Mouse (Mus musculus): ENCODE results near the gene 2210016L21Rik. TPM values are rescaled to one million over a fixed set of nuclear protein-coding genes. Genes with fewer than 3 reads are reported as not detected.
"Not testable (repeated sequence)": the region's sequence is repeated elsewhere in the genome, so short reads cannot be mapped to it uniquely, and the experiment has no call there.

Gene 2210016L21Rik
- polyA plus RNA-seq, 1 experiment from 2014 or later: 40.3 TPM

DNA sequence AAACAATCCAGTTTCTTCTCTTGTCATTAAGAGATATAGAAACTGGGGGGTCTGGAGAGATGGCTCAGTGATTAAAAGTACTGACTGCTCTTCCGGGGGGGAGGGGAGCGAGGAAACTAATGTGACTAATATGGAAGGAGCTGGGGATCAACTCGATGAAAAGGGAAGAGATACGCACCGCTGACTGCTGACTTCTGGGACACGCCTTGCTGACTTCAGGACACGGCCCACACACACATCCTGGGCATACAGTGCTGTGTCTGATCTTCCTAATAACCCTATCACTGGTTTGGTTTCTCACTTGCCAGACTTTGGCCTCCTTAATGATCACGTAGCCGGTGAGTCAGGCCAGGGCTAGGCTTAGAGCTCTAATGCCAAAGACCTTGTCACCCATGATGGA is 15.2 kb upstream of the 2210016L21Rik start:
- Histone ChIP-seq H3K4me1 (replicated peaks; ENCODE audit: control insufficient read depth, insufficient read depth, low read length) (peaks cover 4% of the 10 kb centered on the region; the same call in 1 of the 2 replicates), H3K27ac (ENCODE audit: low read depth, low read length) (no peak overlapping the region), H3K9me3 (ENCODE audit: control insufficient read depth, low read length) (no peaks in the 10 kb centered on the region), H3K27me3 (replicated peaks; ENCODE audit: control insufficient read depth, insufficient read depth, low read length) (no peaks in the 10 kb centered on the region), H3K36me3 (ENCODE audit: control insufficient read depth, insufficient read depth, low read length) (no peaks in the 10 kb centered on the region), H3K4me3 (ENCODE audit: low read depth, low read length) (no peak overlapping the region), H3K4me2 (no peak overlapping the region), H3K9ac (ENCODE audit: low read depth, low read length) (no peak overlapping the region)
- 80% methylated on average over 9 of the region's 9 CpGs for WGBS
- ATAC-seq (replicated peaks; ENCODE audit: low FRiP score) (no peak), DNase-seq (ENCODE audit: low spot score) (no peak)

- no peaks in the 10 kb centered on the region for H3K9me3 ChIP-seq (ENCODE audit: control insufficient read depth, low read length)
- no peaks in the 10 kb centered on the region for H3K27me3 ChIP-seq (replicated peaks; ENCODE audit: control insufficient read depth, insufficient read depth, low read length)
- ATAC-seq (replicated peaks; ENCODE audit: low FRiP score) (no peak), DNase-seq (ENCODE audit: low spot score) (no peak)
- H3K36me3 ChIP-seq (ENCODE audit: control insufficient read depth, insufficient read depth, low read length): no peaks in the 10 kb centered on the region
- H3K27ac ChIP-seq (ENCODE audit: low read depth, low read length): no peak overlapping the region
- no peaks in the 10 kb centered on the region for H3K4me1 ChIP-seq (replicated peaks; ENCODE audit: control insufficient read depth, insufficient read depth, low read length)
- no peak overlapping the region for H3K4me3 ChIP-seq (ENCODE audit: low read depth, low read length)
- H3K4me2 ChIP-seq: no peak overlapping the region
- 50% methylated on average over 5 of the region's 5 CpGs for WGBS
- H3K9ac ChIP-seq (ENCODE audit: low read depth, low read length): no peak overlapping the region
Measured at GRCm38 (mm10) chr5:114931626-114932025, 10.3 kb upstream of the 2210016L21Rik start.

- no peak overlapping the region for H3K4me3 ChIP-seq (ENCODE audit: low read depth, low read length)
- no peaks in the 10 kb centered on the region for H3K9me3 ChIP-seq (ENCODE audit: control insufficient read depth, low read length)
- DNase-seq (ENCODE audit: low spot score) (no peak), ATAC-seq (replicated peaks; ENCODE audit: low FRiP score) (no peak)
- no peaks in the 10 kb centered on the region for H3K36me3 ChIP-seq (ENCODE audit: control insufficient read depth, insufficient read depth, low read length)
- no peak overlapping the region for H3K27ac ChIP-seq (ENCODE audit: low read depth, low read length)
- no peak overlapping the region for H3K9ac ChIP-seq (ENCODE audit: low read depth, low read length)
- no peaks in the 10 kb centered on the region for H3K4me1 ChIP-seq (replicated peaks; ENCODE audit: control insufficient read depth, insufficient read depth, low read length)
- H3K27me3 ChIP-seq (replicated peaks; ENCODE audit: control insufficient read depth, insufficient read depth, low read length): no peaks in the 10 kb centered on the region
- WGBS: 81% methylated on average over 8 of the region's 8 CpGs
- no peak overlapping the region for H3K4me2 ChIP-seq
Measured at GRCm38 (mm10) chr5:114933206-114933605, 8.8 kb upstream of the 2210016L21Rik start.

GRCm38 (mm10) chr5:114935838-114936237 is 6.1 kb upstream of the 2210016L21Rik start:
- H3K4me3 ChIP-seq (ENCODE audit: low read depth, low read length): no peak overlapping the region
- no peaks in the 10 kb centered on the region for H3K36me3 ChIP-seq (ENCODE audit: control insufficient read depth, insufficient read depth, low read length)
- no peak overlapping the region for H3K4me2 ChIP-seq
- H3K27me3 ChIP-seq (replicated peaks; ENCODE audit: control insufficient read depth, insufficient read depth, low read length): no peaks in the 10 kb centered on the region
- no peaks in the 10 kb centered on the region for H3K4me1 ChIP-seq (replicated peaks; ENCODE audit: control insufficient read depth, insufficient read depth, low read length)
- no peak overlapping the region for H3K27ac ChIP-seq (ENCODE audit: low read depth, low read length)
- ATAC-seq (replicated peaks; ENCODE audit: low FRiP score) (no peak), DNase-seq (ENCODE audit: low spot score) (no peak)
- H3K9ac ChIP-seq (ENCODE audit: low read depth, low read length): no peak overlapping the region
- WGBS: 30% methylated on average over 3 of the region's 3 CpGs
- no peaks in the 10 kb centered on the region; the same call in 1 of the 2 replicates for H3K9me3 ChIP-seq (ENCODE audit: control insufficient read depth, low read length)

DNA sequence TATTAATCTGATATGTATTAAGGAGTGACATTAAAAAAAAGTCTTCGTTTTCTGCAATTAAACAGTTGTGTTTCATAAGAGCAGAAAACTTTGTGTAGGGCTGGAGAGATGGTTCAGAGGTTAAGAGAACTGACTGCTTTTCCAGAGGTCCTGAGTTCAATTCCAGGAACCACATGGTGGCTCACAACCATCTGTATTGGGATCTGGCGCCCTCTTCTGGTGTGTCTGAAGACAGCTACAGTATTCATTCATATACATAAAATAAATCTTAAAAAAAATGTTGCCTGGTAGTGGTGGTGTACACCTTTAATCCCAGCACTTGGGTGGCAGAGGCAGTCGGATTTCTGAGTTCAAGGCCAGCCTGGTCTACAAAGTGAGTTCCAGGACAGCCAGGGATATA is 820 bp upstream of the 2210016L21Rik start:
- 47% methylated on average over 3 of the region's 3 CpGs for WGBS
- H3K4me3 ChIP-seq (ENCODE audit: low read depth, low read length): not testable (repeated sequence)

DNA sequence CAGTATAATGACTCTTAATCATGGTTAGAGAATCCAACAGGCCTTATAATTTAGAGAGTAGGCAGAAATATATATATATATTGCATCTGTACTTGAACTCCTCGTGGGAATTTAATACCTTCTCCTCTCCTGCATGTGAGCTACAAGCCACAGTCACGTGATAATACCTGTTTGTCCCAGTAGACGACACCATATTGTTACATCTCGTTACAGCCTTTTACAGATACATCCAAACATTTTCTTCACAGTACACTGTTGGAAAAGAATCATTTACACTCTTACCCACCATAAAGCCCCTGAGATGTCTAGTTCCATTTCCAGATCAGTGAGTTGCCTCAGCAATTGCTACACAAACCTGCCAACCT is 790 bp downstream of the 2210016L21Rik start:
- no peak overlapping the region for H3K27ac ChIP-seq (ENCODE audit: low read depth, low read length)
- H3K9me3 ChIP-seq (ENCODE audit: control insufficient read depth, low read length): no peaks in the 10 kb centered on the region; the same call in 1 of the 2 replicates
- DNase-seq (ENCODE audit: low spot score): no peak
- no peaks in the 10 kb centered on the region for H3K27me3 ChIP-seq (replicated peaks; ENCODE audit: control insufficient read depth, insufficient read depth, low read length)
- WGBS: 40% methylated on average over 4 of the region's 4 CpGs
- H3K9ac ChIP-seq (ENCODE audit: low read depth, low read length): peak overlapping the region; percentile 84
- H3K4me1 ChIP-seq (replicated peaks; ENCODE audit: control insufficient read depth, insufficient read depth, low read length): peaks cover 7% of the 10 kb centered on the region; the same call in 1 of the 2 replicates
- ATAC-seq (replicated peaks; ENCODE audit: low FRiP score): no peak
- peaks cover 15% of the 10 kb centered on the region for H3K36me3 ChIP-seq (ENCODE audit: control insufficient read depth, insufficient read depth, low read length)
- H3K4me2 ChIP-seq: peak overlapping the region; percentile 89
- peak overlapping the region; percentile 94 for H3K4me3 ChIP-seq (ENCODE audit: low read depth, low read length)

More for the DNA sequence above, 820 bp upstream of the 2210016L21Rik start:
- H3K27me3 ChIP-seq (replicated peaks; ENCODE audit: control insufficient read depth, insufficient read depth, low read length); H3K4me1 ChIP-seq (replicated peaks; ENCODE audit: control insufficient read depth, insufficient read depth, low read length); H3K9me3 ChIP-seq (ENCODE audit: control insufficient read depth, low read length); DNase-seq (ENCODE audit: low spot score); H3K36me3 ChIP-seq (ENCODE audit: control insufficient read depth, insufficient read depth, low read length); H3K27ac ChIP-seq (ENCODE audit: low read depth, low read length); ATAC-seq (replicated peaks; ENCODE audit: low FRiP score); H3K9ac ChIP-seq (ENCODE audit: low read depth, low read length): not testable (repeated sequence)
- H3K4me2 ChIP-seq: peak overlapping the region; percentile 89

- peaks cover 7% of the 10 kb centered on the region; the same call in 1 of the 2 replicates for H3K4me1 ChIP-seq (replicated peaks; ENCODE audit: control insufficient read depth, insufficient read depth, low read length)
- DNase-seq (ENCODE audit: low spot score) (no peak), ATAC-seq (replicated peaks; ENCODE audit: low FRiP score) (no peak)
- H3K27me3 ChIP-seq (replicated peaks; ENCODE audit: control insufficient read depth, insufficient read depth, low read length): no peaks in the 10 kb centered on the region
- WGBS: 93% methylated on average over 10 of the region's 10 CpGs
- no peak overlapping the region for H3K9ac ChIP-seq (ENCODE audit: low read depth, low read length)
- no peak overlapping the region for H3K4me2 ChIP-seq
- H3K4me3 ChIP-seq (ENCODE audit: low read depth, low read length): no peak overlapping the region
- H3K36me3 ChIP-seq (ENCODE audit: control insufficient read depth, insufficient read depth, low read length): peaks cover 30% of the 10 kb centered on the region
- H3K27ac ChIP-seq (ENCODE audit: low read depth, low read length): no peak overlapping the region
- no peaks in the 10 kb centered on the region for H3K9me3 ChIP-seq (ENCODE audit: control insufficient read depth, low read length)
Measured at GRCm38 (mm10) chr5:114945072-114945471, 3.1 kb downstream of the 2210016L21Rik start.

DNA sequence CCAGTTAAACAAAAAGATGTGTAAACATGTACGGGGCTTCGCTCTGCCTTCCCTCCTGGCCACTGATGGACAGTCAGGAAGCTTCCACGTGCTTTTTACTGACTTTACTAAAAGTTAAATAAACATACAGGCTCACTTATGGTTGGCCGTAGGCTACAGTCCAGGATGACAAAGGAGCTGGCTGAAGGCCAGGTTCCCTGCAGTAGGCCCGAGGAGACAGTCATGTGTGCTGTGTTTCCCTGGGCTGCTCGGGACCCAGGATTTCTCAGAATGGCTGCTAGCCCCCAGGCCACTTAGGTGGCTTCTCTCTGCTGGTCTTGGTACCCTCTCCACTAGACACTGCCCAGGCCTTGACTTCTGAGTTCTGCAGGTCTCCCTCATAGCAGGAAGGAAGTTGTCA is 6.9 kb downstream of the 2210016L21Rik start:
- Histone ChIP-seq H3K4me2 (no peak overlapping the region), H3K9ac (ENCODE audit: low read depth, low read length) (no peak overlapping the region), H3K9me3 (ENCODE audit: control insufficient read depth, low read length) (no peaks in the 10 kb centered on the region), H3K4me1 (replicated peaks; ENCODE audit: control insufficient read depth, insufficient read depth, low read length) (no peaks in the 10 kb centered on the region; the same call in 1 of the 2 replicates), H3K27ac (ENCODE audit: low read depth, low read length) (no peak overlapping the region), H3K4me3 (ENCODE audit: low read depth, low read length) (no peak overlapping the region), H3K36me3 (ENCODE audit: control insufficient read depth, insufficient read depth, low read length) (peaks cover 30% of the 10 kb centered on the region), H3K27me3 (replicated peaks; ENCODE audit: control insufficient read depth, insufficient read depth, low read length) (no peaks in the 10 kb centered on the region)
- DNase-seq (ENCODE audit: low spot score): no peak
- WGBS: 74% methylated on average over 6 of the region's 6 CpGs
- ATAC-seq (replicated peaks; ENCODE audit: low FRiP score): no peak

GRCm38 (mm10) chr5:114949316-114949715 is 7.4 kb downstream of the 2210016L21Rik start:
- 65% methylated on average over 5 of the region's 5 CpGs for WGBS

More at GRCm38 (mm10) chr5:114949316-114949715, 7.4 kb downstream of the 2210016L21Rik start:
- Histone ChIP-seq H3K9ac (ENCODE audit: low read depth, low read length) (no peak overlapping the region), H3K4me2 (no peak overlapping the region), H3K4me3 (ENCODE audit: low read depth, low read length) (no peak overlapping the region), H3K27ac (ENCODE audit: low read depth, low read length) (no peak overlapping the region), H3K9me3 (ENCODE audit: control insufficient read depth, low read length) (no peaks in the 10 kb centered on the region), H3K4me1 (replicated peaks; ENCODE audit: control insufficient read depth, insufficient read depth, low read length) (no peaks in the 10 kb centered on the region; the same call in 1 of the 2 replicates), H3K36me3 (ENCODE audit: control insufficient read depth, insufficient read depth, low read length) (peaks cover 30% of the 10 kb centered on the region), H3K27me3 (replicated peaks; ENCODE audit: control insufficient read depth, insufficient read depth, low read length) (no peaks in the 10 kb centered on the region)
- DNase-seq (ENCODE audit: low spot score) (no peak), ATAC-seq (replicated peaks; ENCODE audit: low FRiP score) (no peak)
